In genomic region chr11:104237226-104237625, GRCm38 (mm10) we compare ENCODE assay signal across 9 mouse cellular contexts. TPM values are rescaled to one million over a fixed set of nuclear protein-coding genes. Genes with fewer than 3 reads are reported as not detected.
A peak's percentile ranks its signal among the peaks of the same experiment; 100 is the strongest.
DNase-seq lines count a peak whose midpoint lies in the region; ATAC-seq and TF ChIP-seq lines count a peak whose summit lies in the region.
"Had no signal": no experiment of that assay in that cellular context is flagged by ENCODE, and none has a peak within 500 bp of the region (broad histone marks: within the 10 kb centered on the region; RNA-seq: fewer than 3 reads in every experiment).

No protein-coding gene starts in this region.

- no peak overlapping the region for H3K27ac ChIP-seq in kidney, embryonic 15.5 days
- H3K27ac ChIP-seq: limb, embryonic 12.5 days had no signal

- H3K36me3 ChIP-seq in kidney, embryonic 15.5 days: no peaks in the 10 kb centered on the region
- H3K36me3 ChIP-seq: limb, embryonic 12.5 days had no signal

- ATAC-seq in kidney, embryonic 15.5 days (replicated peaks; ENCODE audit: low FRiP score): no peak
- ATAC-seq in megakaryocyte-erythroid progenitor cell, adult 5-6 weeks (replicated peaks; ENCODE audit: low FRiP score, low TSS enrichment, poor library complexity, severe bottlenecking): no peak

- DNase-seq in kidney, adult 8-10 months: peak; percentile 78 to 84
- DNase-seq in brain, embryonic 14.5 days (ENCODE audit: low read depth): peak; percentile 76
- DNase-seq in gastrocnemius, postnatal 36 days: peak; percentile 51 to 53
- DNase-seq in layer of hippocampus, postnatal 14 days (ENCODE audit: low spot score in 2 of 2): peak; percentile 75 to 81
- no peak for DNase-seq in embryo, embryonic 11 days
- DNase-seq in thymus, postnatal 0 days (ENCODE audit: low spot score): no peak

- peaks cover 26% of the 10 kb centered on the region for H3K4me1 ChIP-seq in kidney, embryonic 15.5 days

- TF ChIP-seq POLR2A in brain, embryonic 14.5 days (IDR thresholded peaks at IDR 0.05; ENCODE audit: borderline replicate concordance, extremely low read depth, insufficient read depth, insufficient read length, poor library complexity, severe bottlenecking): no peak

- H3K4me2 ChIP-seq in kidney, embryonic 15.5 days: no peak overlapping the region
- H3K4me2 ChIP-seq: limb, embryonic 12.5 days had no signal

- H3K9me3 ChIP-seq in kidney, embryonic 15.5 days (replicated peaks): no peaks in the 10 kb centered on the region
- H3K9me3 ChIP-seq: limb, embryonic 12.5 days had no signal

- WGBS in kidney, embryonic 15.5 days: 80% methylated on average over 7 of the region's 7 CpGs

- no peak overlapping the region for H3K9ac ChIP-seq in kidney, embryonic 15.5 days
- H3K9ac ChIP-seq: limb, embryonic 12.5 days had no signal

- H3K27me3 ChIP-seq in kidney, embryonic 15.5 days: peaks cover 52% of the 10 kb centered on the region

- peak; percentile 8; the same call in 1 of the 2 replicates for TF ChIP-seq CTCF in brain, embryonic 14.5 days (IDR thresholded peaks at IDR 0.05; ENCODE audit: borderline replicate concordance, extremely low read depth, insufficient read depth, insufficient read length)

- H3K4me3 ChIP-seq in kidney, embryonic 15.5 days (replicated peaks): no peak overlapping the region
- H3K4me3 ChIP-seq: limb, embryonic 12.5 days had no signal

- intact Hi-C loops in gastrocnemius, postnatal 36 days (cut with DNase I): no loop called here

RNA-seq across cellular contexts. Expression of gene Mapt, which starts 6.0 kb away (rescaled TPM):
- polyA plus RNA-seq in kidney, embryonic 15.5 days (2015; fragmentation: Nextera tagmentation; extraction: Ambion mirVana): 9.8 and 13.6 TPM in 2 replicates
- 305 and 557 TPM in 2 replicates for polyA plus RNA-seq in brain, embryonic 14.5 days (2012; rRNA removed)
- 10 to 100 TPM; 54.1 to 59.5 TPM for total RNA-seq in gastrocnemius, postnatal 36 days (2021)
- total RNA-seq in layer of hippocampus, postnatal 14 days (2021): 100 to 1,000 TPM; 323 to 343 TPM
- total RNA-seq in megakaryocyte-erythroid progenitor cell, adult 5-6 weeks (2014; fragmentation: Nextera tagmentation): 3.4 and 4.1 TPM in 2 replicates
- 0.23 TPM in 1 of 2 replicates, not detected in the other for total RNA-seq in megakaryocyte-erythroid progenitor cell, adult 5-6 weeks (2017)
- 0.41 and 0.61 TPM in 2 replicates for polyA plus RNA-seq in thymus, postnatal 0 days (2015; fragmentation: Nextera tagmentation; extraction: Ambion mirVana)

RNA-seq across cellular contexts. Expression of gene Sppl2c, which starts 51.1 kb away (rescaled TPM):
- not detected in 2 replicates for polyA plus RNA-seq in kidney, embryonic 15.5 days (2015; fragmentation: Nextera tagmentation; extraction: Ambion mirVana)
- polyA plus RNA-seq in brain, embryonic 14.5 days (2012; rRNA removed): not detected in 2 replicates
- not detected for total RNA-seq in gastrocnemius, postnatal 36 days (2021)
- not detected for total RNA-seq in layer of hippocampus, postnatal 14 days (2021)
- not detected in 2 replicates for total RNA-seq in megakaryocyte-erythroid progenitor cell, adult 5-6 weeks (2014; fragmentation: Nextera tagmentation)
- total RNA-seq in megakaryocyte-erythroid progenitor cell, adult 5-6 weeks (2017): not detected in 2 replicates
- polyA plus RNA-seq in thymus, postnatal 0 days (2015; fragmentation: Nextera tagmentation; extraction: Ambion mirVana): not detected in 2 replicates
- polyA plus RNA-seq: limb, embryonic 12.5 days had no signal

Comparison
In these comparisons a context has a peak if more than half of its experiments do, and no peak if none do; other contexts are left out.
1. DNase-seq: peak in kidney, adult 8-10 months (2 of 2), brain, embryonic 14.5 days (single experiment), gastrocnemius, postnatal 36 days (2 of 2) and layer of hippocampus, postnatal 14 days (2 of 2); none in embryo, embryonic 11 days (single experiment) and thymus, postnatal 0 days (single experiment).
2. RNA of gene Mapt, which starts 6.0 kb away (total RNA-seq): 323 to 343 TPM in layer of hippocampus, postnatal 14 days and 54.1 to 59.5 TPM in gastrocnemius, postnatal 36 days; 0.23 to 4.1 TPM in megakaryocyte-erythroid progenitor cell, adult 5-6 weeks; every median in the first group is over 10 times any median in the second.